Mouse (Mus musculus) midbrain, postnatal 0 days (tissue): ENCODE results near the gene Fmnl1. TPM values are rescaled to one million over a fixed set of nuclear protein-coding genes. Genes with fewer than 3 reads are reported as not detected.
A peak's percentile ranks its signal among the peaks of the same experiment; 100 is the strongest.

Experiments used
- ATAC-seq: fragments of 200-750 bp; cut with Nextera tagmentation; 2 replicates; pipeline ENCODE4 v1.8.0; 2017; ENCODE audit warnings: moderate number of reproducible peaks, mild to moderate bottlenecking, moderate TSS enrichment, moderate library complexity; ENCODE audit not compliant: low FRiP score
- DNase-seq: peaks from one replicate; pipeline ENCODE4 v3.0.0-alpha.2; 2015; ENCODE audit warnings: low spot score
- H3K27ac ChIP-seq: fragments of 300-500 bp; sonication (generic); 2 replicates; pipeline ENCODE4 v1.5.1; 2014; ENCODE audit warnings: low read depth, mild to moderate bottlenecking, low read length, mixed read lengths
- H3K27me3 ChIP-seq: fragments of 300-500 bp; sonication (generic); 2 replicates; pipeline ENCODE4 v1.6.1; 2014; ENCODE audit warnings: low read length, control low read depth, mixed read lengths; ENCODE audit not compliant: insufficient read depth
- H3K36me3 ChIP-seq: fragments of 300-500 bp; sonication (generic); 2 replicates; pipeline ENCODE4 v1.6.1; 2014; ENCODE audit warnings: low read length, control low read depth, mixed read lengths; ENCODE audit not compliant: insufficient read depth
- H3K4me1 ChIP-seq: fragments of 300-500 bp; sonication (generic); 2 replicates; pipeline ENCODE4 v1.6.1; 2014; ENCODE audit warnings: mild to moderate bottlenecking, control low read depth, antibody characterized with exemption, low read length, mixed read lengths; ENCODE audit not compliant: insufficient read depth
- H3K4me2 ChIP-seq: fragments of 300-500 bp; sonication (generic); 2 replicates; pipeline ENCODE4 v1.6.1; 2014; ENCODE audit warnings: low read depth, mild to moderate bottlenecking, low read length, mixed read lengths; ENCODE audit not compliant: poor library complexity, severe bottlenecking
- H3K4me3 ChIP-seq: fragments of 300-500 bp; sonication (generic); 2 replicates; pipeline ENCODE4 v1.5.1; 2014; ENCODE audit warnings: low read depth, mild to moderate bottlenecking, low read length, moderate library complexity
- H3K9ac ChIP-seq: fragments of 300-500 bp; sonication (generic); replicated peaks from 2 replicates; pipeline ENCODE4 v1.6.1; 2014; ENCODE audit warnings: mild to moderate bottlenecking, low read length, moderate library complexity, mixed read lengths; ENCODE audit not compliant: poor library complexity, severe bottlenecking
- H3K9me3 ChIP-seq: fragments of 300-500 bp; sonication (generic); 2 replicates; pipeline ENCODE4 v1.6.1; 2016; ENCODE audit warnings: low read length, control low read depth
- CTCF ChIP-seq: IDR thresholded peaks from 2 replicates; pipeline ENCODE4 v1.5.1; 2016; ENCODE audit warnings: antibody characterized with exemption, mild to moderate bottlenecking
- WGBS: fragments of 180-500 bp; shearing (Covaris S2); extraction: QIAGEN DNeasy Blood & Tissue Kit; methylation state at CpG from one replicate; pipeline ENCODE4 v1.1.7; 2014; 5-methylcytosine and 5-hydroxymethylcytosine counted together
- polyA plus RNA-seq: library from polyadenylated mRNA; unstranded; fragments of >200 nt; fragmentation: Nextera tagmentation; extraction: Ambion mirVana; gene quantifications from 2 replicates; pipeline ENCODE4 v1.2.1, GENCODE M21; 2015
- total RNA-seq: library from RNA; depleted of rRNA; stranded (reverse); fragments of >200 nt; gene quantifications from 2 replicates; pipeline ENCODE4 v1.2.3, GENCODE M21; 2014

Gene Fmnl1
- total and polyA plus RNA-seq, 2 experiments from 2014 or later, result 9.5 to 14.3 TPM

DNA sequence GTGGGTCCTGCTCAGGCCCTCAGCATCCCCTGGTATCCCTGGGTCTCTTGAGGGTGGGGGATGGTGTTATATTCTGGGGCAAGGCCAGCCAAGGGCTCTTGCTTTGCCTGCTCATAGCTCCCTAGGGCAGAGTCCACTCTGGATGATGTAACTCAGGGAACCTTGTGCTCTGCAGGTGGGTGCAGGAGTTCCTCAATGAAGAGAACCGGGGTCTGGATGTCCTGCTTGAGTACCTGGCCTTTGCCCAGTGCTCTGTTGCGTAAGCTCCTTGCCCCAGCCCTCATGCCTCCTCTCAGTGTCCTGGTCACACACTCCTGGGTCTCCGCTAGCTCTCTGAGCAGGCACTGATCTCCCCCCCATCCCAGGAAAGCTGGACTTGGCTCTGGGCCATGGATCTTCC lies 11.0 kb downstream of the Fmnl1 start:
- Histone ChIP-seq H3K4me1 (no peaks in the 10 kb centered on the region), H3K4me3 (no peak overlapping the region), H3K36me3 (peaks cover 11% of the 10 kb centered on the region), H3K27ac (no peak overlapping the region), H3K9me3 (no peaks in the 10 kb centered on the region), H3K27me3 (no peaks in the 10 kb centered on the region), H3K4me2 (no peak overlapping the region), H3K9ac (no peak overlapping the region)
- no peak for ATAC-seq
- WGBS, result 77% methylated on average over 3 of the region's 3 CpGs
- no peak for TF ChIP-seq CTCF
- DNase-seq, result no peak

DNA sequence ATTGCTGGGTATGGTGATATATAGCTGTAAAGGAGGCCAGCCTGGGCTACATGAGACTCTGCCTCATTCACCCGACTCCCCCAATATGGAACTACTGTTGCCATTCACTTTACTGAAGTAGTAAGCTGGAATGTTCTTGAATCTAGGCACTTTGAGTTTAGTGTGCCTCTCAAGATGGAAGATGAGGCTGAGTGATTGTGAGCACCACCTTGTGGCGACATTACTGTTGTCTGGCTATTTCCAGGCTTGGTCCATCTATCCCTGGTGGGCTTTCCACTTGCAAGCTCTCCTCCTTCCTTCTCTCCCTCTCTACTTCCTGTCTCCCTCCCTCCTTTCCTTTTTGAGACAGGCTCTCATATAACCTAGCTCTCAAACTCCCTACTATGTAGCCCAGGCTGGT lies 14.0 kb downstream of the Fmnl1 start:
- Histone ChIP-seq H3K9me3 (no peaks in the 10 kb centered on the region), H3K9ac (no peak overlapping the region), H3K27ac (no peak overlapping the region), H3K4me1 (no peaks in the 10 kb centered on the region), H3K27me3 (no peaks in the 10 kb centered on the region), H3K4me2 (no peak overlapping the region), H3K4me3 (no peak overlapping the region), H3K36me3 (peaks cover 19% of the 10 kb centered on the region)
- peak; percentile 81 for TF ChIP-seq CTCF
- DNase-seq, result peak; percentile 69
- no peak for ATAC-seq
- WGBS, result 39% methylated on average over 2 of the region's 2 CpGs

DNA sequence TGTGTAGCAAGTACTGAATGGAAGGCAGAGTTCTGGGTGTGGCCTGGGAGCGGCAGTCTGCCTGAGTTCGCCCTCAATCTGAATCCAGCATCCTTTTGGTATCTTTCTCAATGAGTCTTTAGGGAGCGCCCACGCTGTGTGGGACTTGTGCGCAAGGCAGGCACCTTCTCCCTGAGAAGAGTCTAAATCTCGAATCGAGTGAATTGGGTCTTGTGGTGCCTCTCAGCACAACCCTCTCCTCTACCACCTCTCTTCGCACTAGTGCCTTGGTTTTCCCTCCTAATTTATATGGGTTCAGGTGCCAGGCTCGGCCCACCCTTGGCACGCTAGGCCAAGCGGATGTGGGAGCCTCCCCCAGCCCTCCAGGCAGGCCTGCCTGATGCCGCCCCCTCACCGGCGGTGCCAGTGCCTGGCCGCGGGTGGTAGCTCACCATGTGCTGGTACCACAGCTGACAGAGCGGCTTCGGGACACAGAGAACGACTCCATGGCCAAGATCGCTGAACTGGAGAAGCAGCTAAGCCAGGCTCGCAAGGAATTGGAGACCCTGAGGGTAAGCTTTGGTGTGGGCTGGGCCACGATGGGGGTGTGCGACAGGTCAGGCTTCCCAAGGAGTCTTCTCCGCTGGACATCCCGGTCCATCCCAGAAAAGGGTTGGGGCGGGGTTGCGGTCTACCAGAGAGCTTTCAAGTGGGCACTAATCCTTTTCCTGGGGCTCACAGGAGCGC lies 21.5 kb downstream of the Fmnl1 start:
- no peak overlapping the region for H3K9ac ChIP-seq
- H3K4me1 ChIP-seq, result no peaks in the 10 kb centered on the region
- H3K36me3 ChIP-seq, result peaks cover 45% of the 10 kb centered on the region
- WGBS, result 22% methylated on average over 28 of the region's 28 CpGs
- peaks cover 27% of the 10 kb centered on the region for H3K27me3 ChIP-seq
- H3K9me3 ChIP-seq, result no peaks in the 10 kb centered on the region
- TF ChIP-seq CTCF, result no peak
- ATAC-seq (no peak), DNase-seq (no peak)
- no peak overlapping the region for H3K27ac ChIP-seq
- H3K4me2 ChIP-seq, result peak overlapping the region; percentile 45
- H3K4me3 ChIP-seq, result peak overlapping the region; percentile 23

DNA sequence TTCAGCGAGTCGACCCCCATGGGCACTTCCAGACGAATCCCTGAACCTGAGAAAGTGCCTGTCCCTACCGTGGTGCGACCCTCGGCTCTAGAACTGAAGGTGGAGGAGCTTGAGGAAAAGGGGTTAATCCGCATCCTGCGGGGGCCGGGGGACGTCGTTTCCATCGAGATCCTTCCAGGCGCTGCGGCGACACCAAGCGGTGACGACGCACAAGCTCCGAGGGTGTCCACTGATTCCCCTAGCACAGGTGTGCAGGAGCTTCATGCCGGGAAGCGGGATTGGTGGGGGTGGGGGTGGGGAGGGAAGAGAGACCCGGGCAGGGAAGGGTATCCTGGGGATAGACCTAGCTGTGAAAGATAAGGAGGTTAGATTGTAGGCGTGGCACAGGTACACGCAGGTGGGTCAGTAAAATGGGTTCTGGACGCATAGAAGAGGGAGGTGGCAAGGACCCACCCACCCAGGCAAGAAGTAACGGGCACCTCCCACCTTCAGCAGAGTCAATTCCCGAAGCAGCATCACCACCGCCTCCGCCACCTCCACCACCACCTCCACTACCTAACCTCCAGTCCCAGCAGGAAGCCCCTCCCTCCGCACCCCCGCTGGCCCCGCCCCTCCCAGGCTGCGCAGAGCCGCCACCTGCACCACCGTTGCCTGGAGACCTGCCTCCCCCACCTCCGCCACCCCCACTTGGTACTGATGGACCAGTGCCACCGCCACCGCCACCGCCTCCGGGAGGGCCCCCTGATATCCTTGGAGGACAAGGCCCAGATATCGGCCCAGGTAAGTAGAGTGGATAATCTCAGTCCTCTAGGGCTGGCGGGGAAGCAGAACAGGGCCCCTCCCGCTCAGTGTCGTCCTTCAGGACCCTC lies 22.3 kb downstream of the Fmnl1 start:
- DNase-seq (peak; percentile 78), ATAC-seq (peak; percentile 39; the same call in 1 of the 2 replicates)
- Histone ChIP-seq H3K9me3 (no peaks in the 10 kb centered on the region), H3K27me3 (peaks cover 33% of the 10 kb centered on the region), H3K4me1 (no peaks in the 10 kb centered on the region), H3K27ac (no peak overlapping the region), H3K4me2 (peak overlapping the region; percentile 45), H3K36me3 (peaks cover 45% of the 10 kb centered on the region), H3K4me3 (peak overlapping the region; percentile 23), H3K9ac (no peak overlapping the region)
- 7% methylated on average over 42 of the region's 44 CpGs for WGBS
- peak; percentile 73 for TF ChIP-seq CTCF

DNA sequence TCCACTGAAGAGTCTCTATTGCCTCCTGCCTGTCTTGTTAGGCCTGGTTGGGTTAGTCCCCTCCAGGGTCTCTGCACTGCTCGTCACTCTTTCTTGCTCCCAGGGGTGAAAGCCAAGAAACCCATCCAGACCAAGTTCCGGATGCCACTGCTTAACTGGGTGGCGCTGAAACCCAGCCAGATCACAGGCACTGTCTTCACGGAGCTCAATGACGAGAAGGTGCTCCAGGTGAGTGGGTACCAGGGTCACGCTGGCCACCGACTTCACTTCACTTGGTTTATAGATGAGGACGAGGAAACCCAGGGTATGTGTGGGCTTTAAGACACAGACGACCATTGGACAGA lies 22.9 kb downstream of the Fmnl1 start:
- Histone ChIP-seq H3K4me1 (peaks cover 2% of the 10 kb centered on the region; the same call in 1 of the 2 replicates), H3K9ac (no peak overlapping the region), H3K4me2 (no peak overlapping the region), H3K27ac (no peak overlapping the region), H3K9me3 (no peaks in the 10 kb centered on the region), H3K4me3 (no peak overlapping the region), H3K36me3 (peaks cover 45% of the 10 kb centered on the region), H3K27me3 (peaks cover 34% of the 10 kb centered on the region)
- no peak for DNase-seq
- 38% methylated on average over 9 of the region's 9 CpGs for WGBS
- no peak for TF ChIP-seq CTCF
- ATAC-seq, result no peak

DNA sequence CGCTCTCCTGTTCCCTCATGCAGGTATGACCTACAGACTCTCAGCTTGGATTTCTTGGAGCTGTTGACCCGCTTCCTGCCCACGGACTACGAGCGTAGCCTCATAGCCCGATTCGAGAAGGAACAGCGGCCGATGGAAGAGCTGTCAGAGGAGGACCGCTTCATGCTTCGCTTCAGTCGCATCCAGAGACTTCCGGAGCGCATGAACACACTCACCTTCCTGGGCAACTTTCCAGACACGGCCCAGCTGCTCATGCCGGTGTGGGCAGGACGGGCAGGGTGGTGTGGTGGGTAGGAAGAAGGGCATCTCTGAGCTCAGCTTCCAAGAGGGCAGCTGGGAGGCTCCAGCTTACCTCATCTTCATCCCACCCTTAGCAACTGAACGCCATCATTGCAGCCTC lies 24.3 kb downstream of the Fmnl1 start:
- no peak overlapping the region for H3K4me3 ChIP-seq
- no peaks in the 10 kb centered on the region for H3K9me3 ChIP-seq
- peaks cover 31% of the 10 kb centered on the region for H3K27me3 ChIP-seq
- ATAC-seq, result no peak
- TF ChIP-seq CTCF, result no peak
- 93% methylated on average over 18 of the region's 18 CpGs for WGBS
- peak; percentile 14 for DNase-seq
- no peak overlapping the region for H3K9ac ChIP-seq
- peaks cover 38% of the 10 kb centered on the region for H3K36me3 ChIP-seq
- H3K4me1 ChIP-seq, result peaks cover 9% of the 10 kb centered on the region; the same call in 1 of the 2 replicates
- no peak overlapping the region for H3K4me2 ChIP-seq
- no peak overlapping the region for H3K27ac ChIP-seq
